Mouse (Mus musculus) urinary bladder, adult 18-20 months (tissue): Measurements from ENCODE around the gene Trp53i13.
A peak's percentile ranks its signal among the peaks of the same experiment; 100 is the strongest.

Experiments
- DNase-seq, 2 experiments: peaks; one replicate each; pipeline ENCODE4 v3.0.0; 2022; ENCODE audit warnings: low spot score in 2 of 2, mixed read lengths in 2 of 2

Trp53i13 gene

GRCm38 (mm10) chr11:77492311-77492871 lies 23.4 kb downstream of the Trp53i13 start:
- no peak for DNase-seq

DNA sequence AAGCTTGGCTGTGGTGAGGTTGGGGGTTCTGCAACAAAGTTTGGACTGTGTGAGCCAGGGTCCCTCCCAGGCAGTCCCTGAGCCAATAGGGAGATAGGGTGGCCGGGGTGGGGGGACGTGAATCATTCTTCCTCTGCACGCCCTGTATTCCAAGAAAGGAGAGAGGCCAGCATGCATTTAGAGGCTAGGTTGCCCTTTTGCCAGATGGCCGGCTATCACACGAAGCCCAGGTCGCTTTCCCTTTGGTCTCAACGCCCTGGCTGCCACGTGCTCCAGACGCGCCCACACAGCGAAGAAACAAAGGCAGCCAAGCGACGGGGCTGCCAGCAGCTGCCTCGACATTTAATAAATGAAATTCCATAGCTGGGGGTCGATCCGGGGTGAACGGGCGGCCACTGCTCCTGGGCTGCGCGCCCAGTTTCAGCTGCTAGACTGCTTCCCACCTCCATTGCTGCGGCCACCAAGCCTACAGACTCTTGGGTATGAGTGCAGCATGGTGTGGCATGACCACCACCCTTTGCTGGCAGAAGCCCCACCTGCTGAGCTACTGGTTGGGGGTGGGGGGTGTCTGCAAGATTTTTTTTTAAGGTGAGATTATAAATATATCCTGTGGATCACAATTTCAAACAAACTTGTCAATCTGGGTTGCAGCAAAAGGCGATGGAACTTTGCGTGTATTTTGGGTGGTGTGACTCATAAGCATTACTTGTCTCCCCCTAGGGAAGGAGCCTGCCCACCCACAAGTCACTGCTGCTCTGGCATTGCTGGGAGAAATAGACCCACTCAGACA lies 24.1 kb downstream of the Trp53i13 start:
- DNase-seq: peak in 1 of 2 experiments; percentile 67

GRCm38 (mm10) chr11:77491123-77491501 lies 24.7 kb downstream of the Trp53i13 start:
- peak in 1 of 2 experiments; percentile 84 for DNase-seq

DNA sequence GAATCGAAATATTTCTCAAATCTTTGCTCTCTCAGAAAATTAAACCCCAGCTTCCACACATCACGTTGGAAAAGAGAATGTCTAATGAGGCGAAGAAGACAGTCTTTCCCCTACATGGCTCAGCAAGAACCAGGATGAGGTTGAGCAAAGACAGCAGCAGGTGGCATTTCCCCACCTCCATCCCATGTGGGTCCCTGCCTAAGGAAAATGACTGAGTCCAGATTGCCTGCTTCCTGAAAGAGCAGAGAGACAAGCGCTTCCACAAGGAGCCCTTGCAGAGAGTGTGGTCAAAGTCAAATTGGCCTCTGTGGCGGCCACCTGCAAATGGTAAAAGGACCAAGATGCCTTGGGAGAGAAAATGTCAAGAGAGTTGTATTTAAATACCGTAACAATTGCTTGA lies 25.3 kb downstream of the Trp53i13 start:
- no peak for DNase-seq

DNA sequence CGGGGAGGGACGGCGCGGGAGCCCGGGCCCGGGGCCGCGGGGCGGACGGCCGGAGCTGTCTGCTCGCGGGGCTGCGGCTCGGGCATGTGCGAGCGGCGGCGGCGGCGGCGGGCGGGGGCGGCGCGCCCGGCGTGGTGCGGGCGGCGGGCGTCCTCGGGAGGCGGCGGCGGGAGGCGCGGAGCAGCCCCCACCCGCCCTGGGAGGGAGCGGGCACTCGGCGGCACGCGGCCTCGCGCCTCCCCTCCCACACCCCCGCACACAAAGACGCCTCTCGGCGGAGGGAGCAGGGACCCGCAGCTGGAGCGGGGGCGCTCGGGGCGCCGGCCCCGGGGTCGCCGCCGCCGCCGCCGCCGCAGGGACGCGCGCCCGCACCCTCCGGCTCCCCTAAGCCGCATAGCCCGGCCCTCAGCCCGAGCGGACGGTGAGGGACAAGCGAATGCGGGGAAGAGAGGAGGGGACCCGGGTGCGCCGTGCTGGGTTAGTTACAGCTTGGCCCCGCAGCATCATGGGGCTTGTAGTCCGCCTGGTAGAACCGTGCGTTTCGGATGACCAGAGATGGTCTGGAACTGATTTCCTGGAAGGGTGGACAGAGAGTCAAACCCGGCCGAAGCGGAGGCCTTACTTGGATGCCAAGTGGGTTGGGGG lies 26.1 kb downstream of the Trp53i13 start, which contains the start of gene Ankrd13b:
Ankrd13b (minus strand) TSS at position 88 of the 645 bp plus-strand sequence.
- peak in 1 of 2 experiments; percentile 72 for DNase-seq

DNA sequence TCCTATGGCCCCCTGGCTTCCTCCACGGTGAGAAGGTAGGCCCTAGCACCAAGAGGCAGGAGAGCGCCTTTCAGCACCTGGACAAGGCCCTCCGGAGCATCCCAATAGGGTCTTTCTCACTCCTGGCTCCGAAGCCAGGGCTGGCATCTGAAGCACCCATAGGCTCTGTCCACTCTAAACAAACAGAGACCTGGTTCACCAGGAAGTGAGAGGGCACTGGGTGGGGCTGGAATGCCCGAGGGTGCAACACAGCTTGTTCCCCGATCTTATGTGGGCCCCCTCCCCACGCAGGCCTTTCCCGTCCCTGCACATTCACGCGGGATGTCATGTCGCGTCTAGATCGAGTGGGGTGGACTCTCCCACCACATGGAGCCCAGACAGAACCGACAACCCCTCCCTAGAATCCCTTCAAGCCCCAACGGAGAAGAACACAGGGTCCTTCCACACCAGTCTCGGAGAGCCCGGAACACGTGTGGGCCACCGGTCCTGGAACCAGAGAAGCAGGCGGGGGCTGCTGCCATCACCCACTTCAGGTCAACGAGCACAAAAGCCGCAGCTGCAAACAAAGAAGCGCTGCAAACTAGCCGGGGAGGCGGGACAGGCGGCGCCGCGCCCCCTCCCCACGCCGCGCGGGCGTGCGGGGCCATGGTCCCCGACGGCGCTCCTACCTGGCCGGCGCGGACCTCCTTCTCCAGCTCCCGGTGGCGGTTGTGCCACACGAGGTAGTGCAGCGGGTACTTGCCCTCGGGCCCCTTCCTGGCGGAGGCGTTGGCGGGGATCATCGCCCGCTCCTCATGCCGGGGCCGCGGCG lies 26.8 kb downstream of the Trp53i13 start:
- DNase-seq: no peak

DNA sequence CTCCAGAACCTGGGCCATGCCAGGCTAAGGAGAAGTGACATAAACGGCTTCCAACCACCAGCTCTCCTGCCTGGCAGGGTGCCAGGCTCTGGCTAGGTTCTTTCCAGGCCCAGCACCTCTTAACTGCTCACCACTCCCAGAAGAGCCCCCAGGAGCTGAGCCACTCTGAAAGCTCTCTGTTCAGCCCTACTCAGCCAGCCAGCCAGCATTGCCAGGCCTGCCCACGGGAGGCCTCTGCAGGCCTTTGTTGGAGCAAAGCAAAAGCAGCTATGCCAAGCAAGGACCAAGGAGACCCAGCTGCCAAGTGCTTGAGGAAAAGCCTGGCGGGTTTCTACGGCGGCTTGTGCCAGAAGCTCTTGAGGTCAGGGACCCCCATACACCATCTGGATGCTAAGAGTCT lies 29.0 kb downstream of the Trp53i13 start:
- no peak for DNase-seq

DNA sequence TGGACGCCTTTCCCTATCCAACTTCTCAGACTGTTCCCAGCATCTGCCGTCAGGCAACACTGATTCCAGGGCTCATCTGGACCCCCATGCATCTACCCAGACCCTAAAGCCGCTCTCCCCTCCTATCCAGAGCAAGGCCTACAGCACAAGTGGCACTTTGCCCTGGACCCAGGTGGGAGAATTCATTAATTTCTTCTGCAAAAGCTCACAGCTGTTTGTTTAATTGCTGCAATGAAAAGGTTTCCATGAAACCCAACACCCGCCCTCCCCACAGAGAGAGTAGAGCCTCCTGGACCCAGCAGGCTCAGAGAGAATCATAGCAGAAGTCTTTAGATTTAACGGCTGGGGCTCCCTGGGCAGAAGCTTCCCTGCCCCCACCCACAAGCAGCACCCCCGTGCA lies 30.6 kb downstream of the Trp53i13 start:
- DNase-seq: no peak

GRCm38 (mm10) chr11:77483510-77484255 lies 32.1 kb downstream of the Trp53i13 start:
- no peak for DNase-seq

DNA sequence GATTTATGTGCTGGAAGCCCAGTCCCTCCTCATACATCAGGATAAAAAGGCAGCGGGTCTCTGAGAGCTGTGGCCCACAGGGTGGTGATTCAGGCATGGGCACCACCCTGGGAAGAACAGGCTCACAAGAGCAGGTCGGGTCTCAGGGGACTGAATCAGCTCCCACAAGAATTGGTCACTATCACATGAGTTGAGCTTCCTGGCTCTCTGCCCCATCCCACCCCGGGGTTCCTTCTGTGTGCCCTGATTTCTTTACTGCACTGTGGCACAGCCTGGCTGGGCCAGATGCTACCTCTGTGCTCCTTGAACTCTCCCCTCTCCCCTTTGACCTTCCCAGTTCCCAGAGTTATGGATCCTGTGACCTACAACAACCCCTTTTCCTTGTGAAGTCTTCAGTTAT lies 32.7 kb downstream of the Trp53i13 start:
- DNase-seq: no peak

DNA sequence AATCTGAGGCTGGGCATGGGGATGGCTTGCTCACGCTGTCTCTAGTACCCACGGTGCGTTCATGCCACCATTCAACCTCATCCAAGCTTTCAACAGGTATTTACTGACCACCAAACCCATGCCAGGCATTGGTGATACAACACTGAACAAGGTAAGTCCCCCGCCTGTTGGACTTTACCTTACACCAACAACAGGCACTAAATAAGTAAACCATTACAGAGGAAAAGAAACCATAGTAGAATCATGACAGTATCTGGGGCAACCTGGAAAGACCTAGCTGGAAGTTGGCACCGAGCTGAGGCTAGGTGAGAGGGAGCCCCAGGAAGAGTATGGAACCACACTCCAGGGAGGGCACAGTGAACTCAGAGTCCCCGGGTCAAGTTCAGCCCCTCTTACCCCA lies 38.9 kb downstream of the Trp53i13 start:
- no peak for DNase-seq

- no peak for DNase-seq
Observed at GRCm38 (mm10) chr11:77476216-77476615, 39.6 kb downstream of the Trp53i13 start.

- no peak for DNase-seq
Observed at GRCm38 (mm10) chr11:77472775-77473174, 43.0 kb downstream of the Trp53i13 start.

GRCm38 (mm10) chr11:77471407-77471806 lies 44.4 kb downstream of the Trp53i13 start:
- no peak for DNase-seq

DNA sequence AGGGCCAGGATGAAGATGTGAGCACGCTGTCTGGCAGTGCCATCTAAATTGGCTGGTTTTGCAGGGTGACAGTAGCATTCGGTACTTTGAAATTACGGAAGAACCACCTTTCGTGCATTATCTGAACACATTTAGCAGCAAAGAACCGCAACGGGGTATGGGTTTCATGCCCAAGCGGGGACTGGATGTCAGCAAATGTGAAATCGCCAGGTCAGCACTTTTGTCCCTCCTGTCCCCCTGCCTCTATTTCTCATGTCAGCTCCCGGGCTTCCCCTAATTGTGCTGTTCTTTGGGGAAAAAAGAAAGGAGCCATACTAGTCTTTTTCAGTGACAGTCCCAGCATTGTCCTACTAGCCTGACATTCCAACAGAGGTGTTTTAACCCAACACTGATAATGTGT lies 47.4 kb downstream of the Trp53i13 start:
- no peak for DNase-seq

DNA sequence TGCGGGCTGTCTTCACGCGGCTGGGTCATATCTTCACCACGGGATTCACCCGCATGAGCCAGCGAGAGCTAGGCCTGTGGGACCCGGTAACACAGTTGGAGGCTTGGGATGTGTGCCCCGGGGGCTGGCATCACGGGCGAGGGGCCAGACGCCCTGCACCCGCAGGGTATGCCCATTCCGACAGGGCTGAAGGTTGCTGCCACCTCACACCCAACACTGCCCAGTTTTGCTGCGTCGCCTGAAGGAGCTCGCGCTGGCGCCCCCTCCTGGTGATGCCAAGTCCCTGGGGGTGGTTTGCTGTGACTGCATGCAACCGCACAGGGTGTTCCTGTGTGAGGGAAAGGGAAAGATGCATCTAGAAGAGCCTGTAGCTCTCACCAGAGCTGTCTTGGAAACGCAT lies 48.0 kb downstream of the Trp53i13 start:
- peak in 1 of 2 experiments; percentile 66 for DNase-seq

GRCm38 (mm10) chr11:77467157-77467556 lies 48.6 kb downstream of the Trp53i13 start:
- peak; percentile 50 to 73 for DNase-seq

GRCm38 (mm10) chr11:77466544-77466943 lies 49.2 kb downstream of the Trp53i13 start:
- no peak for DNase-seq

DNA sequence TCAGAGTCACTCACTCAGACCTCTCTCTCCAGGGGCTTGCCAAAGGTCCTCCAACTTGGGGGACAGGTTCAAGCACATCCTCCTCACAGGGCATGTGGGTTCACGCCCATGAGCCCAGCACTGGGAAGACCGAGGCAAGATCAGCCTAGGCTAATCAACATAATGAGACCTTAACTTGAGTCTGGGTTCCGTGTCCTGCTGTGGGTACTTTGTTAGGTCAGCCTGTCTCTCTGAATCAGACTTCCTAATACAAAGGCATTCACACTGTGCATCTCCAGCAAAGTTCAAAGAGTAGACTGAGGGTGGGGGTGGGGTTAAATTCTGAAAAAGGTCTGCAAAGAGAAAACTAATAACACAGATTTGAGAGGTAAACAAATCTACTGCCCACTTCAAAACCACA lies 50.7 kb downstream of the Trp53i13 start:
- no peak for DNase-seq

DNA sequence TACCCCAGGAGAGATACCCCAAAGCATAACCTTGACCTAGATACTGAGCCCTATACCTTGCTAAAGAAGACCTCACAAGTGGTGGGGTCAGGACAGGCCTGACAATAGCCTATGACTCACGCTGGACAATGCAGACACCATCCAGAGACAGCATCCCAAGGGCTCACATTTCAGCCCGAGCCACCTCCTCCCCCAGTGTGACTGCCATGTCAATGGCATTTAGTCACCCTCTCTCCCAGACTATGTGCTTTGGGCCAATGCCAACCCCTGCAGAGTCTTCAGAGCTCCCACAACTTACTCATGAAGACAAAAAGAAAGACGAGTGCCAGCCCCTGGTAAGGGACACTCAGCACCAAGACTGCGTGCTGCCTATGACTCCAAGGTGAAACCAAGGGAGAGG lies 51.1 kb downstream of the Trp53i13 start:
- DNase-seq: peak; percentile 33 to 35

GRCm38 (mm10) chr11:77463786-77464185 lies 52.0 kb downstream of the Trp53i13 start:
- DNase-seq: no peak
